Mouse (Mus musculus) thymus, adult 2 months (tissue): ENCODE results near the gene Hist1h2bj.

Experiments
- CTCF ChIP-seq: fragments of 200-500 bp; IDR thresholded peaks from 2 replicates; pipeline ENCODE4 v1.5.1; 2012; ENCODE audit warnings: mild to moderate bottlenecking, control low read depth, low read length, moderate library complexity, borderline replicate concordance; ENCODE audit not compliant: control insufficient read depth, poor library complexity, insufficient read depth; ENCODE audit errors: extremely low read depth
- POLR2A ChIP-seq: fragments of 200-500 bp; IDR thresholded peaks from 2 replicates; pipeline ENCODE4 v1.6.1; 2012; ENCODE audit warnings: mild to moderate bottlenecking, low read length, control low read depth, moderate library complexity; ENCODE audit not compliant: control insufficient read depth, poor library complexity, insufficient read depth; ENCODE audit errors: extremely low read depth

DNA sequence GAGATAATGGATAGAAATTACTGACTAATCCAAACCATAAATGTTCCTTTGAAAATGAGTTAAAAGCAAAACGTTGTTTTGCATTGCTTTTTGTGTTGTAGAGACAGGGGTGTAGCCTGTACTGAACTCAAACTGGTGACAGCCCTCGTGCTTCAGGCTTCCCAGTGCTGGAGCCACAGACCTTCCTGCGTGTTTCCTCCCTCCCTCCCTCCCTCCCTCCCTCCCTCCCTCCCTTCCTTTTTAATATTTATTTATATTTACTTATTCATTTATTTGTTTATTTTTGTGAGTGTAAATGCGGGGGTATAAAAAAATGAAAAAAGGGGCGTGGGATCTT lies 8.5 kb downstream of the Hist1h2bj start:
- TF ChIP-seq CTCF: no peak
- TF ChIP-seq POLR2A: no peak
